Mouse (Mus musculus) lung, adult 18-20 months (tissue): Measurements from ENCODE around the gene Lipo3.
"Not testable (repeated sequence)": the region's sequence is repeated elsewhere in the genome, so short reads cannot be mapped to it uniquely, and the experiment has no call there.

Experiments
- DNase-seq, 2 experiments: peaks; one replicate each; pipeline ENCODE4 v3.0.0; 2022; ENCODE audit warnings: mixed read lengths in 2 of 2

Lipo3 gene

GRCm38 (mm10) chr19:33761287-33762086, at the start of gene Lipo3:
Lipo3 (minus strand) TSS chr19:33761951.
- DNase-seq = peak; percentile 36 to 39

GRCm38 (mm10) chr19:33787359-33787758, 25.6 kb upstream of the Lipo3 start, which contains the start of gene Lipo1:
Lipo1 (minus strand) TSS chr19:33787459.
- DNase-seq = not testable (repeated sequence)

- no peak for DNase-seq
These were observed 25.0 kb upstream of the Lipo3 start for GRCm38 (mm10) chr19:33786576-33787277.

GRCm38 (mm10) chr19:33751259-33751658, 10.5 kb downstream of the Lipo3 start, which contains the start of gene Lipo2:
Lipo2 (minus strand) TSS chr19:33751359.
- DNase-seq = not testable (repeated sequence)

- not testable (repeated sequence) for DNase-seq
These were observed 136.6 kb downstream of the Lipo3 start, which contains the start of gene Gm8978 for GRCm38 (mm10) chr19:33625152-33625551. Gm8978 (minus strand) TSS chr19:33625252.

GRCm38 (mm10) chr19:33589626-33590302, 172.0 kb downstream of the Lipo3 start:
- peak; percentile 66 to 69 for DNase-seq

- not testable (repeated sequence) for DNase-seq
These were observed 193.2 kb downstream of the Lipo3 start for GRCm38 (mm10) chr19:33568551-33568950.

- DNase-seq = no peak
These were observed 244.1 kb downstream of the Lipo3 start, which contains the start of gene Lipo4 for GRCm38 (mm10) chr19:33517680-33518079. Lipo4 (minus strand) TSS chr19:33517780.
